Mouse (Mus musculus) left cerebral cortex, adult 18-20 months (tissue): ENCODE data around the gene Ybx2. TPM values are rescaled to one million over a fixed set of nuclear protein-coding genes. Genes with fewer than 3 reads are reported as not detected.
"Not testable (repeated sequence)": the region's sequence is repeated elsewhere in the genome, so short reads cannot be mapped to it uniquely, and the experiment has no call there.

ENCODE experiments used
- DNase-seq, 2 experiments: peaks; one replicate each; pipeline ENCODE4 v3.0.0; 2021 to 2022; ENCODE audit warnings: low spot score in 2 of 2, mixed read lengths in 1 of 2
- total RNA-seq, 2 experiments: library from RNA; stranded (reverse); gene quantifications; 2 replicates each; pipeline ENCODE4 v1.2.3; 2021

Ybx2 gene
- total RNA-seq, 2 experiments from 2014 or later, result 4.6 to 6.5 TPM

- DNase-seq, result no peak
Measured at GRCm38 (mm10) chr11:69933066-69933465, 2.5 kb upstream of the Ybx2 start.

GRCm38 (mm10) chr11:69934169-69934568, 1.4 kb upstream of the Ybx2 start:
- DNase-seq, result peak; percentile 85 to 96

GRCm38 (mm10) chr11:69934681-69935080, 915 bp upstream of the Ybx2 start:
- no peak for DNase-seq

GRCm38 (mm10) chr11:69936156-69936555, 560 bp downstream of the Ybx2 start:
- DNase-seq, result no peak

GRCm38 (mm10) chr11:69936714-69937347, 1.2 kb downstream of the Ybx2 start:
- no peak for DNase-seq

GRCm38 (mm10) chr11:69937385-69937784, 1.8 kb downstream of the Ybx2 start:
- no peak for DNase-seq

- DNase-seq, result no peak
Measured at GRCm38 (mm10) chr11:69937834-69938233, 2.2 kb downstream of the Ybx2 start.

GRCm38 (mm10) chr11:69938401-69938979, 2.9 kb downstream of the Ybx2 start:
- DNase-seq, result no peak

GRCm38 (mm10) chr11:69939181-69939580, 3.6 kb downstream of the Ybx2 start:
- DNase-seq, result no peak

GRCm38 (mm10) chr11:69939731-69940130, 4.1 kb downstream of the Ybx2 start:
- DNase-seq, result no peak

GRCm38 (mm10) chr11:69940962-69941361, 5.4 kb downstream of the Ybx2 start:
- DNase-seq, result no peak

GRCm38 (mm10) chr11:69945216-69945615, 9.6 kb downstream of the Ybx2 start:
- DNase-seq, result no peak

- no peak for DNase-seq
Measured at GRCm38 (mm10) chr11:69945997-69946891, 10.6 kb downstream of the Ybx2 start.

- no peak for DNase-seq
Measured at GRCm38 (mm10) chr11:69947337-69948065, 11.9 kb downstream of the Ybx2 start.

- no peak for DNase-seq
Measured at GRCm38 (mm10) chr11:69948066-69948762, 12.6 kb downstream of the Ybx2 start, which contains the start of gene Slc2a4. TSS of gene Slc2a4 (minus strand) at chr11:69948188.

GRCm38 (mm10) chr11:69948763-69949150, 13.2 kb downstream of the Ybx2 start:
- DNase-seq, result peak; percentile 62 to 72

GRCm38 (mm10) chr11:69950807-69951459, 15.3 kb downstream of the Ybx2 start:
- no peak for DNase-seq

GRCm38 (mm10) chr11:69952274-69952673, 16.7 kb downstream of the Ybx2 start:
- no peak for DNase-seq

- DNase-seq, result no peak
Measured at GRCm38 (mm10) chr11:69953267-69953915, 17.8 kb downstream of the Ybx2 start.

- not testable (repeated sequence) for DNase-seq
Measured at GRCm38 (mm10) chr11:69955618-69956017, 20.0 kb downstream of the Ybx2 start.
